Mouse (Mus musculus) monocyte, adult 2 months (primary cell): ENCODE measurements around the gene Kif26b.

Experiments
- DNase-seq, 2 experiments: peaks; one replicate each; pipeline ENCODE4 v3.0.0; 2022; ENCODE audit warnings: low spot score in 2 of 2, low read depth in 1 of 2

Gene Kif26b

GRCm38 (mm10) chr1:178585366-178586020 is 56.6 kb downstream of the Kif26b start:
- no peak for DNase-seq

DNA sequence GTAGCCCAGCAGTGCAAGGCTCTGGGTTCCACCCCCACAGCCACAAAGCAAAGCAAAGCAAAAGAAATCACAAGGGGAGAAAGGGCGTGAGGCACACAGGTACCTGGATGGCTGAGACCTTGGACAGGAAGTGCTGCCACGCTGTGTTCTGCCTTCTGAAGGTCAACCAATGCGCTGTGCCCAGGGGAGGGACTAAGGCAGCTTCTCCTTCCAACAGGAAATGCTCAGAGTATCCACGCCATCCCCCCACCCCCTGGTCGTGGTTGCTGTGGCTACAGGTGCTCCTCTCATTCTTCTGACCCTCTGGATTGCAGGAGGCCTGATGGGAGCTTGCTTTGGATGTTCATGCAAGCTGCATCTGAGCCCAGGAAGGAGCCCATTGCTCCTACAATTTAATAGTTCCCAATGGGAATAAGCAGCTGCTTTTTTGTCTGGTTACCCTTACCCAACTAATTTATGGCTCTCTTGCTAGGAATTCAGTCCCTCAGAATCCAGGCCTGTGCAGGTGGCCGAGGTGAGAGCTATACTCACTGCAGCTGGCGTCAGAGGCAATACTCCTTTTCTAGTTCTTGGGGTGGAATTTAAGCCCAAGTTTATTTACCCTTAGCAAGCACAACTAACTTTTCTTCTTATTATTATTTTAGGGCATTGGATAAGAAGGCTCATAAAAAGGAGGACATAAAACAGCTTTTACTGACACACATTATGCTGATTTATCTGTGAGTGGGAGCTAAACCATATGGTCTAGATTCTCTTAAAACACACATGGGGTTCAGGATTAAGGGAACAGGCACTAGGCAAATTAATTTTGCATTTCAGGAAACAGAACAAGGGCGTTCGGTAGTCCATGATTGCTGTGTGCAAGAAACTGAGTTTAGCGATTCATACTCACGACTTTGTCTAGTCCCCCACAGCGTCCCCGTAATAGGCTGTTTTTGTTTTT is 61.6 kb downstream of the Kif26b start:
- DNase-seq, result no peak

DNA sequence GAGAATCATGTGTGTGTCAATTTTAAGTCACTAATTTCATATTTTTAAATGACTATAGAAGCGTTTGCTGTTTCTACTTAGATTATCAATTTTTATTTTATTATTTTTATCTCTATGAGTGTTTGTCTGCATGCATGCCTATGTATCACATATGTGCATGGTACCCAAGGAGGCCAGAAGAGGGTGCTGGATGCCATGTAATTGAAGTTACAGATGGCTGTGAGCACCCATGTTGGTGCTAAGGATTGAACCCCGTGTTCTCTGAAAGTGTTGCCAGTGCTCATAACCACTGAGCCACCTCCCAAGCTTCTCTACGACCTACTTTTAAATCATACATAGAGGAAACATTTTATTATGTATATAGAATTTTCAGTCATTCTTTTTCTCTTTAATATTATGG is 68.2 kb downstream of the Kif26b start:
- no peak for DNase-seq

DNA sequence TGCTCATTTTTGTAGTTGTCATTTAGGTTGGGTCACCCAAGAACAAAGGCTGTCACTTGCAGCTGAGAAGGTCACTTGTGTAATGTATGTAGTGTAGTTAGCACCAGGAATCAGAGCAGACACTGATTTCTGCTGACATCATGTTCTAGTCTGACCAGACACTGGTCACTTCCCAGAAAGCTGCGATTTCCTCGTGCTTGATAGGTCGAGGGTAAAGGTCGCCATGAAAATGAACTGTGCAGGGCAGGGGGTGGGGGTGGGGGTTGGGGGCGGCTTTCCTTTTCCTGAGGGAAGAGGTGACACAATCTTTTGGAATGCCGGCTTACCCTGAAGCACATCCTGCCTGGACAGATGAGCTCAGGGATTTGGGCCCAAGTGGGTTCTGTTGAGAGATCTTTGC is 68.8 kb downstream of the Kif26b start:
- no peak for DNase-seq

DNA sequence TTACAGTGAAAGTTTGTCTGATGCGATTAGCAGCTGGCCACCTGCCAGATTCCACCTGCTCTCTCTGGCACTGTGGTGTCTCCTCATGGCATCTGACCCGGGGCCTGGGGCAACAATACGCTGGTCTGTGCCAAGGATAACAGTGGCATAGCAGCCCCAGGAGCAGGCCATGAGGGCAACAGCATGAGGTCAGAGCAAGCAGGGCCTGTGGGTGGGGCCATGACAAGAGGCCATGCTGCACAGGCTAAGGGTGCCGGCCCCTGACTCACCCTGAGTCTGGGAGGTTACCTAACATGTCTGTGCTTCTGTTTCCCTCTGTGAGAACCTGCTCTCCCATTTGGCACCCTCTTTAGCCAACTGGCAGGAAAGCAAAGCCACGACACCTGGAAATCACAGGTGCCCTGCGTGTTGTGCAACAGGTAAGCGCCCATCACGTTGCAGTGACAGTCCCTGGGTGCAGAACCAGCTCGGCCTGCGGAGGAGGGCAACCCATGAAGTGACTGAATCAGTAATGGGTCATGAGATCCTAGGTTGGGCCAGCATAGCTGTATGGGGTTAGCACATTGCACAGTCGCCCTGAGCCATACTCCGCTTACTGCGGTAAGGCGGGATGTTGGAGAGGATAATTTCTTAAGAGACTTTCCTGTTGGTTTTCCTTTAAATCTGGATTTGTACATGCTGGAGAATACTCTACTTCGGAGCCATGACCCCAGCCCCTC is 72.1 kb downstream of the Kif26b start:
- DNase-seq, result no peak

GRCm38 (mm10) chr1:178609151-178609775 is 80.3 kb downstream of the Kif26b start:
- DNase-seq, result no peak

DNA sequence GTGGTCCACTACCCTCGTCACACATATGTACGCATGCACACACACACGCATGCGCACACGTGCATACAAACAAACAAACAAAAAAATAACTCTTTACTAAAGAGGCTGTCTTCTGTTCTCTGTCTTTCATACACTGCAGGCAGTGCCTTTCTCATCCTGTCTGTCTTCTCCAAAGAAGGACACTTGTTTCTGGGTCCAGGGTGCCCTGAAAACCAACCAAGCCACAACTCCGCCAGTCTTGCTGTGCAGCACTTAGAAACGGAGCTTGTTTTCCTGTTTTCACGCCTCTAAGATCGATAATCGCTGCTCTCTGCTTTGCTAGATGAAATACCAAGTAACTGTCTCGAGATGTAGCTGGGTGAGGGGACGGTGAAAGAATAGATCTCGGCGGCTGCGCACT is 82.6 kb downstream of the Kif26b start:
- no peak for DNase-seq

- DNase-seq, result no peak
These were observed 92.4 kb downstream of the Kif26b start for GRCm38 (mm10) chr1:178621301-178621700.

- DNase-seq, result no peak
These were observed 95.0 kb downstream of the Kif26b start for GRCm38 (mm10) chr1:178623889-178624288.

DNA sequence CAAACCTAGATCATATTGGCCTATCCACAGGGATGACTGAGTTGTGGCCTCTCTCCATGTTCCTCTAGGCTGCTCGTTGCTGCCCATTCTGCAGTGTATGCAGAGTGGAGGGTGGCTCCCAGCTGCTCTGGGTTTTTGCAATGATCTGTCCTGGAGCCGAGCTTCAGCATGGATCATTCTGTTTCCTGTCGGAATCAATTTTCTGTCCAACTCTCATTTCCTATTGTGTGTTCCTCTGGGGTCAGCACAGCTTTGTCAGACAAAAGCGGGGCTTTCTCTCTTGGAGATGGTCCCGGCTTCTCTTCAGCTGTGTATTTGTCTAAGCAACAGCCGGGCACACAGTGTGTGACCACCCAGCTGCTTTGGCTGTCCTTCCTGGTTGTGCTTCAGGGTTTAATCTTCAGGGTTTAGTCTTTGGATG is 98.0 kb downstream of the Kif26b start:
- no peak for DNase-seq

DNA sequence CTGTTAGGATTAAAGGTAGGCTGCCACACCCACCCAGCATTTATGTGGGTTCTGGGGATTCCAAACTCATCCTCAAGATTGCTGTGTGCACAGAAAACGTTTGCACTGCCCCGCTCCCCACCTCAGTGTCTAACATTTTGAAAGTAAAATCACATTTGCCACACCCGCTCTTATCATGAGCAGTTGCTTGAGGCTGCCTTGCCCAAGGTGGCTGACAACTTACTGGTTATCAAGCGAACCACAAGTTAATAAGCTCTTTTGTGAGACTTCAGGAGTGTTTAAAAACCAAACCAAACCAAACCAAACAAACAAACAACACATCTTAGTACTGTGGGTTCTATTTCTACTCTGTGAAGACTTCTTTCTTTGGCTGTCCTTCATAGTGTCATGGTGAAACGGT is 101.1 kb downstream of the Kif26b start:
- no peak for DNase-seq

- no peak for DNase-seq
These were observed 102.9 kb downstream of the Kif26b start for GRCm38 (mm10) chr1:178631863-178632262.

DNA sequence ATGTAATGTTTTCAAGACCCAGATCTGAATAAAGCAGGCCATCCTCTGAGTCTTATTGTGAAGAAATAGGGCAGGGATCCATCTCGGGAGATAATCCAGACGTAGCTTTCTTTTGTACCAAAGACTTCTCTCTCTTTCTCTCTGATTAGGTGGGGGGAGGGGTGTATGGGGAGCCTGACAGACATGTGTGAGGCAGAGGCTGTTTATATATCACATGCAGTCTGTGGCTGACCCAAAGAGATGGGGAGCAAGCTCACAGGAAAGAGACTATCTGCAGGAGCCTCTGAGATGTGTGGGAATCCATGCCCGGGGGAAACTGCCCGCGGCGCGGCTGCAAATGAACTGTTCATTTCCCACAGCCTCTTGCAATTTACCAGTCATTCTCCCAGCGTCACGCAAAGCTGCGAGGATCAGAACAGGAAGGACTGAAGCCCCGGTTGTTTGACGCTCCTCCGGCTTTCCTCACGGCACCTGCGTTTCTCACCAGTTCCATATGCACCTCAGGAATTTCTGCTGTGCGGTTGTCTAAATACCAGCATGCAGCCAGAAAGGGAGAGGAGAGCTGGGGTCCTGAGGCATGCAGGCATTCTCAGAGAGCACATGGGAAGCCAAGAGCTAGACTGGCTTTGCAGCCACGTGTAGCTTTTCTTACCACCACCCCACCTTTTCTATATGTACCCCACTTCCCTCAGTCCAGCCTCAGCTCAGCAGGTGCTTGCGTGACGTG is 105.6 kb downstream of the Kif26b start:
- no peak for DNase-seq

- no peak for DNase-seq
These were observed 106.5 kb downstream of the Kif26b start for GRCm38 (mm10) chr1:178635470-178635869.

- no peak for DNase-seq
These were observed 108.4 kb downstream of the Kif26b start for GRCm38 (mm10) chr1:178637293-178637692.

- DNase-seq, result no peak
These were observed 111.0 kb downstream of the Kif26b start for GRCm38 (mm10) chr1:178639951-178640350.

GRCm38 (mm10) chr1:178640719-178641455 is 112.0 kb downstream of the Kif26b start:
- DNase-seq, result peak in 1 of 2 experiments; percentile 6

DNA sequence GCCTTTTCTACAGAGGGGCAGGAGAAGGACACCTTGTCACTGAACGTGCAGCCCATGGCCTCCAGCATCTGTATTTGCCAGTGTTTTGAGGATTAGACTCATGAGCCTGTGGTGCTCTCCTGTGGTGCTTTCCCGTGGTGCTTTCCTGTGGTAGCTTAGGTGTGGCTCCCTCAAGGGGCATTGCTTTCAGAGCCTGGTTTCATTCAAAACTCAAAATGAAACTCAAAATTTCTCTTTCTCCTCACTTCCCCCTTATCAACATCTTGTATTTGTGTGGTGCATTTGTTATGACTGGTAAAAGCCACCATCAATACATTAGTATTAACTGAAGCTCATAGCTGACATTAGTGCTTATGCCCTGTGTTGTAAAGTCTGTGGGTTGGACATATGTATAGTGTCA is 112.9 kb downstream of the Kif26b start:
- no peak for DNase-seq

GRCm38 (mm10) chr1:178644954-178645353 is 116.0 kb downstream of the Kif26b start:
- DNase-seq, result no peak

GRCm38 (mm10) chr1:178646589-178646988 is 117.7 kb downstream of the Kif26b start:
- no peak for DNase-seq
